Mouse (Mus musculus) limb, embryonic 15.5 days (tissue): ENCODE data around the gene Gpr15. TPM values are rescaled to one million over a fixed set of nuclear protein-coding genes. Genes with fewer than 3 reads are reported as not detected.

Experiments
- microRNA-seq: library from miRNA; unstranded; fragments of <30 nt; microRNA quantifications from one replicate; pipeline ENCODE4, GENCODE M21; 2016
- polyA plus RNA-seq: library from polyadenylated mRNA; unstranded; fragments of >200 nt; fragmentation: Nextera tagmentation; extraction: Ambion mirVana; gene quantifications from 2 replicates; pipeline ENCODE4 v1.2.1, GENCODE M21; 2015

Gene Gpr15
- polyA plus RNA-seq, 1 experiment from 2014 or later: not detected

Small RNA genes lying within 50 kb of the gene (microRNA-seq; reads per million reads assigned to microRNA genes)
- not detected for gene Gm27564

Other genes with a start within 250 kb of the Gpr15 start
- 16.0 and 16.9 TPM in 2 replicates for gene St3gal6, start 194.8 kb downstream of the Gpr15 start, polyA plus RNA-seq
- not detected in 2 replicates for gene Gm813, start 102.1 kb downstream of the Gpr15 start, polyA plus RNA-seq
- not detected in 2 replicates for gene E330017A01Rik, start 80.3 kb downstream of the Gpr15 start, polyA plus RNA-seq
- gene Cpox, start 48.8 kb downstream of the Gpr15 start, polyA plus RNA-seq: 25.3 and 30.0 TPM in 2 replicates
- 138 and 147 TPM in 2 replicates for gene Cldnd1, start 8.8 kb upstream of the Gpr15 start, polyA plus RNA-seq
- gene Olfr172, start 44.1 kb upstream of the Gpr15 start, polyA plus RNA-seq: not detected in 2 replicates
- not detected in 2 replicates for gene Olfr173, start 81.2 kb upstream of the Gpr15 start, polyA plus RNA-seq
- gene Olfr175-ps1, start 107.7 kb upstream of the Gpr15 start, polyA plus RNA-seq: not detected in 2 replicates
- gene Olfr177, start 155.7 kb upstream of the Gpr15 start, polyA plus RNA-seq: not detected in 2 replicates
- gene Olfr178, start 173.0 kb upstream of the Gpr15 start, polyA plus RNA-seq: not detected in 2 replicates
- not detected in 2 replicates for gene Olfr181, start 209.7 kb upstream of the Gpr15 start, polyA plus RNA-seq
- gene Olfr180, start 210.3 kb upstream of the Gpr15 start, polyA plus RNA-seq: not detected in 2 replicates